Mouse (Mus musculus) stomach, embryonic 15.5 days (tissue): ENCODE results near the gene Lama1. TPM values are rescaled to one million over a fixed set of nuclear protein-coding genes. Genes with fewer than 3 reads are reported as not detected.

ENCODE experiments used
- ATAC-seq: fragments of 200-750 bp; cut with Nextera tagmentation; 2 replicates; pipeline ENCODE4 v1.8.0; 2017; ENCODE audit warnings: low read depth, moderate number of reproducible peaks, moderate TSS enrichment; ENCODE audit not compliant: insufficient read depth, low FRiP score
- H3K27ac ChIP-seq: fragments of 300-500 bp; sonication (generic); 2 replicates; pipeline ENCODE4 v1.5.1; 2015; ENCODE audit warnings: mild to moderate bottlenecking, inconsistent platforms
- H3K27me3 ChIP-seq: fragments of 300-500 bp; sonication (generic); replicated peaks from 2 replicates; pipeline ENCODE4 v1.6.1; 2015; ENCODE audit warnings: inconsistent platforms
- H3K36me3 ChIP-seq: fragments of 300-500 bp; sonication (generic); 2 replicates; pipeline ENCODE4 v1.6.1; 2015; ENCODE audit warnings: inconsistent platforms
- H3K4me1 ChIP-seq: fragments of 300-500 bp; sonication (generic); 2 replicates; pipeline ENCODE4 v1.6.1; 2015; ENCODE audit warnings: inconsistent platforms
- H3K4me2 ChIP-seq: fragments of 300-500 bp; sonication (generic); 2 replicates; pipeline ENCODE4 v1.6.1; 2015; ENCODE audit warnings: mild to moderate bottlenecking, inconsistent platforms
- H3K4me3 ChIP-seq: fragments of 300-500 bp; sonication (generic); replicated peaks from 2 replicates; pipeline ENCODE4 v1.5.1; 2015; ENCODE audit warnings: inconsistent platforms
- H3K9ac ChIP-seq: fragments of 300-500 bp; sonication (generic); 2 replicates; pipeline ENCODE4 v1.6.1; 2015; ENCODE audit warnings: inconsistent platforms
- H3K9me3 ChIP-seq: fragments of 300-500 bp; sonication (generic); 2 replicates; pipeline ENCODE4 v1.6.1; 2016; ENCODE audit warnings: inconsistent platforms
- WGBS: fragments of 180-500 bp; shearing (Covaris S2); methylation state at CpG from one replicate; pipeline ENCODE4 v1.1.7; 2015; 5-methylcytosine and 5-hydroxymethylcytosine counted together
- polyA plus RNA-seq: library from polyadenylated mRNA; unstranded; fragments of >200 nt; fragmentation: Nextera tagmentation; extraction: Ambion mirVana; gene quantifications from 2 replicates; pipeline ENCODE4 v1.2.1, GENCODE M21; 2015

The Lama1 gene
- polyA plus RNA-seq, 1 experiment from 2014 or later = 4.4 TPM

DNA sequence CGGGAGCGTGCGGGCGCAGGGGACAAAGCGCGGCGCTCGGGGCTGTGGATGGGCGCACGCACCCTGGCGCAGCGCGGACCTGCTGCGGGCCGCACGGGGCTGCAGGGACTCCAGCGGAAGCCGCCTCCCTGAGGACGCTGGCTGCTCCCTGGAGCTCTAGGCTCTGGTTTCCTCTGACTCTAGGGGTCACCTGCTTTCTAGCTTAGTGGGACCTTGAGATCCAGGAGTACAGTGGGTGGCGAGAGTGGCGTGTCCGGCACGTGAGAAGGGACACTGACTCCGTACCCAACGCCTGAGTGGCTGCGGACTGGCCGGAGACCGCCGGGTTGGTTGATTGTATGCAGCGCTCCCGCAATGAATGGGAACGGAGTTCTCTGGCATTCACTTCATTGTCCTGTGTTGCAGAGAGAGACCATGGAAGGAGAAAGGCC, 417 bp downstream of the Lama1 start:
- H3K27me3 ChIP-seq = no peaks in the 10 kb centered on the region
- no peaks in the 10 kb centered on the region for H3K9me3 ChIP-seq
- ATAC-seq = peak; percentile 41
- peak overlapping the region; percentile 67 for H3K4me3 ChIP-seq
- no peak overlapping the region for H3K27ac ChIP-seq
- H3K4me1 ChIP-seq = peaks cover 14% of the 10 kb centered on the region; the same call in 1 of the 2 replicates
- under 1% methylated on average over 32 of the region's 32 CpGs for WGBS
- H3K36me3 ChIP-seq = no peaks in the 10 kb centered on the region
- peak overlapping the region; percentile 52 for H3K9ac ChIP-seq
- peak overlapping the region; percentile 99 for H3K4me2 ChIP-seq

DNA sequence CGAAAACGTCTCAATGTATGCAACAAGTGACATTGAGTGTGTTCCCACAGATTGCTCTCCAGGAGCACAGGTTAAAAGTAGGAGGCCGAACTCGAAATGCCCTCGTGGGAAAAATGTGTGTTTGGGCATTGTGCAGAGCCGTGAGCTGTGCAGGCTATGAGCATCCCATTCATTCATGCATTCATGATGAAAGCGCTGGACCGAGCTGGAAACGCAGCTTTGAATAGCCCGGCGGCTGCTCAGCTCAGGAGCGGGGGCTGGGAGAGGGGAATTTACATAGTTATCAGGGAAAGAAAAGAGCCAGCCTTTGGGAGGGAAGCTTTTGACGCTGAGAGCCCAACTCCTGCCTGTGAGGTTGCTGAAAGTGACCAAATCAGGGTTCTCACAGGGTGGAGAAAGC, 1.2 kb downstream of the Lama1 start:
- Histone ChIP-seq H3K4me2 (peak overlapping the region; percentile 99), H3K4me1 (peaks cover 11% of the 10 kb centered on the region; the same call in 1 of the 2 replicates), H3K27ac (no peak overlapping the region), H3K27me3 (no peaks in the 10 kb centered on the region), H3K4me3 (peak overlapping the region; percentile 67), H3K36me3 (no peaks in the 10 kb centered on the region), H3K9ac (no peak overlapping the region), H3K9me3 (no peaks in the 10 kb centered on the region)
- WGBS = 8% methylated on average over 13 of the region's 13 CpGs
- ATAC-seq = no peak

- peaks cover 11% of the 10 kb centered on the region; the same call in 1 of the 2 replicates for H3K4me1 ChIP-seq
- no peak overlapping the region for H3K4me3 ChIP-seq
- no peaks in the 10 kb centered on the region for H3K27me3 ChIP-seq
- H3K4me2 ChIP-seq = no peak overlapping the region
- no peak overlapping the region for H3K9ac ChIP-seq
- no peaks in the 10 kb centered on the region for H3K36me3 ChIP-seq
- WGBS = 35% methylated on average over 8 of the region's 9 CpGs
- H3K27ac ChIP-seq = no peak overlapping the region
- no peak for ATAC-seq
- no peaks in the 10 kb centered on the region for H3K9me3 ChIP-seq
Observed at GRCm38 (mm10) chr17:67701761-67702160, 4.7 kb downstream of the Lama1 start.

DNA sequence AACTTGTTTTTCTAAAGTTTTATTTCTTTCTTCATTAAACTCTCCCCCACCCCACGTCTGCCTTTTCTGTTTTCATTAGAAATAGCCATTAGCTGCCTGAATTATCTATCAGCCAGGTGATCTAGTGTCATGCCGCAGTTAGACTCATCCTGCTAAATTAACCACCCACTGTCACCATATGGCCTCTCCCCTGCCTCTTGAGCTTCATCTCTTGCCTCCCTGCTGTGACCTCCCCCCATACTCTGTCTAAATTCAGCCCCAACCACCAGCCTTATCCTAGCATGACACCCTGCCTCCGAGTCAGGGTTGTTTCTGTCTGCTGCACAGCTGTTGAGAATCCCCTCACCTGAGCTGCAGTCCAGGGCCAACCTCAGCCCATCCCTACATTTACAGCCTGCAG, 5.9 kb downstream of the Lama1 start:
- 67% methylated on average over 3 of the region's 3 CpGs for WGBS
- Histone ChIP-seq H3K4me2 (no peak overlapping the region), H3K4me1 (peaks cover 8% of the 10 kb centered on the region; the same call in 1 of the 2 replicates), H3K9me3 (no peaks in the 10 kb centered on the region), H3K27ac (no peak overlapping the region), H3K9ac (no peak overlapping the region), H3K27me3 (no peaks in the 10 kb centered on the region), H3K36me3 (no peaks in the 10 kb centered on the region), H3K4me3 (no peak overlapping the region)
- ATAC-seq = no peak

GRCm38 (mm10) chr17:67705035-67705769, 8.1 kb downstream of the Lama1 start:
- H3K4me3 ChIP-seq = no peak overlapping the region
- H3K4me2 ChIP-seq = no peak overlapping the region
- WGBS = 81% methylated on average over 10 of the region's 10 CpGs
- H3K4me1 ChIP-seq = no peaks in the 10 kb centered on the region
- H3K36me3 ChIP-seq = no peaks in the 10 kb centered on the region
- ATAC-seq = no peak
- H3K27ac ChIP-seq = no peak overlapping the region
- no peaks in the 10 kb centered on the region for H3K9me3 ChIP-seq
- no peaks in the 10 kb centered on the region for H3K27me3 ChIP-seq
- no peak overlapping the region for H3K9ac ChIP-seq

- Histone ChIP-seq H3K4me3 (no peak overlapping the region), H3K27me3 (no peaks in the 10 kb centered on the region), H3K9ac (no peak overlapping the region), H3K4me2 (no peak overlapping the region), H3K9me3 (no peaks in the 10 kb centered on the region), H3K36me3 (no peaks in the 10 kb centered on the region), H3K27ac (no peak overlapping the region), H3K4me1 (no peaks in the 10 kb centered on the region)
- ATAC-seq = no peak
- 74% methylated on average over 5 of the region's 5 CpGs for WGBS
Observed at GRCm38 (mm10) chr17:67706372-67706771, 9.3 kb downstream of the Lama1 start.

DNA sequence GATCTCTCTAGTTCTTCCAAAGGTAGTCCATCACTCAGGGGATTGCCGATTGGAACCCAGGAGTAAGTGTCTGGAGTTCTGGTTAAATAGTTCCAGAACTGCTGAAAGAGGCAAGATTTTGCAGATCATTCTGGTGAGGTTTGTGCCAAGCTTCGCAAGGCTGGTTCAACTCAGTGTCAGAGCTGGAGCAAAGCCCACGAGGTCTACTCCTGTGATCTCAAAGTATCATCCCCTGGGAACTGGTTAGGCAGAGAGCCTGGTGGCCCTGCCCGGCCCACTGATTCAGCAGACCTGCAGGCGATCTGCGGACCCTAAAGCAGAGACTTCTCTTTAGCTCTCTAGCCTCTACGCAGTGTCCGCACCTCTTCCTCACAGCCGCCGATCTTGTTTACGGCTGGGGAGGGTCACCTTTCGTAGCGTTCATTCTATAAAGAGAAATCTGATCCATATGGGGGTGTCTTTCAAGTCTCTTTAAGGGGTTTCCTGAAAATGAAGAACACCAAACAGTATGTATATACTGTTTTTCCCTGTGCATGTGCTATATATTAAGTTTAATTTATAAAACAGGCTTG, 10.8 kb downstream of the Lama1 start:
- Histone ChIP-seq H3K4me2 (no peak overlapping the region), H3K27me3 (no peaks in the 10 kb centered on the region), H3K9ac (no peak overlapping the region), H3K27ac (no peak overlapping the region), H3K4me3 (no peak overlapping the region), H3K9me3 (no peaks in the 10 kb centered on the region), H3K4me1 (no peaks in the 10 kb centered on the region), H3K36me3 (no peaks in the 10 kb centered on the region)
- ATAC-seq = no peak
- WGBS = 49% methylated on average over 13 of the region's 13 CpGs

- Histone ChIP-seq H3K9me3 (no peaks in the 10 kb centered on the region), H3K4me3 (no peak overlapping the region), H3K27me3 (no peaks in the 10 kb centered on the region), H3K9ac (no peak overlapping the region), H3K27ac (no peak overlapping the region), H3K36me3 (no peaks in the 10 kb centered on the region), H3K4me2 (no peak overlapping the region), H3K4me1 (no peaks in the 10 kb centered on the region)
- 61% methylated on average over 6 of the region's 6 CpGs for WGBS
- no peak for ATAC-seq
Observed at GRCm38 (mm10) chr17:67710377-67710781, 13.3 kb downstream of the Lama1 start.

GRCm38 (mm10) chr17:67711361-67711760, 14.3 kb downstream of the Lama1 start:
- Histone ChIP-seq H3K9ac (no peak overlapping the region), H3K27ac (no peak overlapping the region), H3K4me2 (no peak overlapping the region), H3K36me3 (no peaks in the 10 kb centered on the region; the same call in 1 of the 2 replicates), H3K27me3 (no peaks in the 10 kb centered on the region), H3K4me1 (no peaks in the 10 kb centered on the region), H3K9me3 (no peaks in the 10 kb centered on the region), H3K4me3 (no peak overlapping the region)
- ATAC-seq = no peak
- WGBS = 42% methylated on average over 4 of the region's 4 CpGs

- Histone ChIP-seq H3K27me3 (no peaks in the 10 kb centered on the region), H3K4me1 (no peaks in the 10 kb centered on the region), H3K27ac (no peak overlapping the region), H3K9ac (no peak overlapping the region), H3K9me3 (no peaks in the 10 kb centered on the region), H3K36me3 (no peaks in the 10 kb centered on the region; the same call in 1 of the 2 replicates), H3K4me3 (no peak overlapping the region), H3K4me2 (no peak overlapping the region)
- no peak for ATAC-seq
- 71% methylated on average over 7 of the region's 7 CpGs for WGBS
Observed at GRCm38 (mm10) chr17:67712929-67713328, 15.9 kb downstream of the Lama1 start.

GRCm38 (mm10) chr17:67715466-67715865, 18.4 kb downstream of the Lama1 start:
- Histone ChIP-seq H3K27me3 (no peaks in the 10 kb centered on the region), H3K4me2 (no peak overlapping the region), H3K4me1 (no peaks in the 10 kb centered on the region), H3K4me3 (no peak overlapping the region), H3K9ac (no peak overlapping the region), H3K27ac (no peak overlapping the region), H3K9me3 (no peaks in the 10 kb centered on the region), H3K36me3 (no peaks in the 10 kb centered on the region; the same call in 1 of the 2 replicates)
- ATAC-seq = no peak
- 71% methylated on average over 19 of the region's 19 CpGs for WGBS

- Histone ChIP-seq H3K27ac (no peak overlapping the region), H3K4me1 (0 out of 2 replicates have a peak, but pooled peaks cover 3% of the 10 kb centered on the region), H3K27me3 (no peaks in the 10 kb centered on the region), H3K4me2 (no peak overlapping the region), H3K9ac (no peak overlapping the region), H3K4me3 (no peak overlapping the region), H3K36me3 (no peaks in the 10 kb centered on the region), H3K9me3 (no peaks in the 10 kb centered on the region)
- 67% methylated on average over 7 of the region's 7 CpGs for WGBS
- ATAC-seq = no peak
Observed at GRCm38 (mm10) chr17:67722055-67722454, 25.0 kb downstream of the Lama1 start.
